Mouse (Mus musculus) erythroid progenitor cell, adult 5-6 weeks (primary cell): ENCODE measurements around the gene Zcchc24. TPM values are rescaled to one million over a fixed set of nuclear protein-coding genes. Genes with fewer than 3 reads are reported as not detected.

Experiments used
- ATAC-seq: replicated peaks from 2 replicates; pipeline ENCODE4 v1.8.0; 2016; ENCODE audit warnings: moderate number of reproducible peaks, mild to moderate bottlenecking, moderate TSS enrichment, inconsistent platforms; ENCODE audit not compliant: poor library complexity, low FRiP score, severe bottlenecking
- total RNA-seq, 2 experiments: library from RNA; stranded (forward) in 1 of 2; stranded (reverse) in 1 of 2; fragments of 150-400 nt in 1 of 2; fragments of 186-747, 209-891 nt in 1 of 2; gene quantifications; 2 replicates each; pipeline versions ENCODE4 v1.2.3 to v1.2.4; 2015 to 2017; ENCODE audit warnings: low replicate concordance in 2 of 2

Zcchc24 gene
- total RNA-seq, 2 experiments from 2014 or later: 0.61 to 2.9 TPM

DNA sequence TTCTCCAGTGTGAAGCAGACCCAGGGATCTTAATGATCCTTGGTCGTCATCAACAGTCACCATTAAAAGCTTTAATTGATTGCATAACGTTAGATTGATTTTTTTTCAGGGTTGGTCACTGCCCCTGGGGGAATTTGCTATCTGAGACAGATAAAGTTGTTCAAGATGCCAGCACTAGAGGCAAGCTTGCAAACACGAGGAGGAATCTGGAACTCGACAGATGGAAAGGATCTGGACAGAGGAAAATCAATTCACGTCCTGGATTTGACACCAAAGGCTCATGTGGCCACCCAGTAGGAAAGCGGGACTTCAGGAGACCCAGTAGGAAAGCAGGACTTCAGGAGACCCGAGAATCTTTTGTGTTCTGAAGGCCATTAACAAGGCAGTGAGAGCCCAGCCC lies 14.4 kb upstream of the Zcchc24 start:
- ATAC-seq: no peak

DNA sequence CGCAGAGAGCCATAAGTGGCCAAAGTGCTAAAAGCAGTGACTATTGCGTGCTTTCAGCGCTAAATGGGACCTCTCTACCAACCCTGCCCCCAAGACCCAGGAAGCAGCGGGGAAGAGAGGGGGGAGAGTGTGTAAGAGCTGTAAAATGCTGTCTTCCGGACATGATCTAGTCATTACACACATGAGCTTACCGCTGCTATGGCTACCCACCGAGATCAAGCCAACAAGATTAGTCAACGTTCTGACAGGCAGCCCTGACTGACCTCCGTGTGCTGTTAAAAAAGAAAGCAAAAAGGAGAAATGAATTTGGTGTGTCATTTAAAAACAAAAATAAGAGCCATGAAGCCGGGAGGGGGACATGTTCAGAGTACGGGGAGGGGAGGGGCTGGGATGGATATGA lies 11.8 kb upstream of the Zcchc24 start:
- no peak for ATAC-seq

DNA sequence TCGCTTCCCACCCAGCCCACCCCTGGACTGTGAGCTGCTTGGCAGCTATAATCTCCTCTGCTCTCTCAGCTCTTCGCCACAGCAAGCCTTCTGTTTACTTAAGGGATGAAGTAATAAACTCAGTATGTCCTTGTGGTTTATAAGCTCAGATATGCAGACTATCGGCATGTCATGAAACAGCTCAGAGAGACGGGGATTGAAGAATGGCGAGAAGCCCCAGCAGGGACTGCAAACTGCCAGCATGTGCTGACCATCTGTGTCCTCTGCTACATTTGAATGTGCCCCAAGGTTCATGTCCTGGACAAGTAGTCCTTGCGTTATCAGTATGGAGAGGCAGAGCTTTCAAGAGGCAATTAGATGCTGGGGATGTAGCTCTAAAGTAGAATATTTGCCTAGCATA lies 7.5 kb upstream of the Zcchc24 start:
- ATAC-seq: no peak

DNA sequence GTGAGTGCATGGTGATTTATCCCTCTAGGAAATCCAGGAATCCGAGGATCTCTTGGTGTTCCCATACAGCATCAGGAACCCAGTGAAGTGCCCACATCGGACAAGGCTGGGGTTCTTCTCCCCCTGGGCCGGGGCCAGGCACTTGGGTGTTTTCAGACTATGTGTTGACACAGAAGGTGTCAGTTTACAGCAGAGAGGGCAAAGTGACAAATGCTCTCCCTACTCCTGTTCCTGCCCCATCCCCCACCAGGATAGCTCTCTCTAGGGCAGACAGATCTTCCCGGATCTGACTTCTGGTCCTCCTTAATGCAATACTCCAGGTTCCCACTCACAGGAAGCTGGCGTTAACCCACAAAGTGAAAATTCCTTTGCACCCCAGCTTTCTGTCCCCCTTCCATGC lies 5.3 kb upstream of the Zcchc24 start:
- no peak for ATAC-seq

- ATAC-seq: no peak
These were observed 4.2 kb upstream of the Zcchc24 start for GRCm38 (mm10) chr14:25773039-25773438.

GRCm38 (mm10) chr14:25769626-25770306 lies 927 bp upstream of the Zcchc24 start:
- no peak for ATAC-seq

GRCm38 (mm10) chr14:25768261-25768893 lies 462 bp downstream of the Zcchc24 start:
- no peak for ATAC-seq

DNA sequence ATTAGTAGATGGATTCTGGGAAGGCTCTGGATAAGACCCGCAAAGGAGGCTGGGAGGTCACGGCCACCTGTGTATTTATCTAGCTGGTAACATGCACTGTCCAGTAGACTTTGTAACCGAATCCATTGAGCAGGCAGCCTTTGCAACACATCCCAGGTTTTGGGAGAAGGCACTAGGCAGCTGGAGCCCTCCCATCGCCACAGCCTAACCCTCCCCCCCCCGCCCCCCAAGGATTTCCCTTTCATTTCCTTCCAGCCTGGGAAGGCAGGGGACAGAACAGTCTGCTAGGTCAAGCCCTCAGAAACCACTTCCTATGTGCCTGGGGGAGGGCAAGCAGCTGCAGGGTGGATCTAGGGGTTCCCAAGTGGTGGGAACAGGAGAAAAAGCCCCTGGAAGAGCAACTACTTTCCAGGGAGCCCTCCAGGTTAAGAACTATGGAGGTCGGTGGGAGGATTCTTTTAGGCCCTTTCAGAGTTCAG lies 1.1 kb downstream of the Zcchc24 start:
- ATAC-seq: no peak

- ATAC-seq: no peak
These were observed 2.4 kb downstream of the Zcchc24 start for GRCm38 (mm10) chr14:25766441-25766840.

GRCm38 (mm10) chr14:25765921-25766320 lies 2.9 kb downstream of the Zcchc24 start:
- ATAC-seq: no peak

- ATAC-seq: no peak
These were observed 3.7 kb downstream of the Zcchc24 start for GRCm38 (mm10) chr14:25765146-25765545.

DNA sequence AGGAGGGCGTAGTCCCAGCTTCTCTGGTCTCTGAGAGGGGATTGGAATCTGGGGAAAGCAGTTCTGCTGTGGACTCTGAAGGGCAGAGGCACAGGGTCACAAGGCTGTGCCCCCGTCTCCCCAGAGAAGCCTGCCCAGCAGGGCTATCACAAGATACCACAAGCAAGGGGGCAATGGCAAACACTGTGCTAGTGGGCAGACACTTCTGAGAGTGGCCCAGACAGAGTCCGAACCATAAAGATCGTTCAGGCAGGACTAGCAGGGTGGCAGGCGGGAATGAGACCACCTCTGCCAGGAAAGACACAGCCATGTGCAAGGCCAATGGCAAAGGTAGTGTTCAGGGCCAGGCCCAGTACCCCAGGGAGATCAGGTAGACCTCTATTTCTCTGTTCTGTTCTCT lies 7.7 kb downstream of the Zcchc24 start:
- ATAC-seq: no peak

DNA sequence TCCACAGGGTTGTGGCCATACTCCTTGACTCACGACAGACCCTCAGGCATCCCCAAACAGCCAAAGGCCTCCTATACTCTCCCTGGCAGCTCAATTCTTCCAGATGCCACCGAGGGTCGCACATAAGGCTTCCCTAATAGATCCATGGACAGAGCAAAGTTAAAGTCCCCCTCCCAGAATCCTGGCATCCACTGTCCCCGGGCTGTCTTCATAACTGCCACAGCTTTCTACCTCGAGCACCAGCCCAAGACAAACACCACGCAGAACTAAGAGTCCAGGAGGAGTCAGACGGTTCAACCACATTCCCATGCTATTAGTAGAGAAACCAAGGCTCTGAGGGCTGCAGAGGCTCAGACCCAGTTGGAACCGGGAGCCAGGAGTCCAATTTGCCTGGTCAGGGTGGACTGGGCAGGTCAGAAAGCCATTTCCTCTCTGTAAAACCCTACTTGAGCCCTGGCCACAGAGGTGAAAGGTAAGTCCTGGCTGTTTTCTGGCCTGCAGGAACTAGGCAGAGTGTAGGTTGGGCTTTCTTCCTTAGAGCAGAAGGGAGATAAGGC lies 8.8 kb downstream of the Zcchc24 start:
- no peak for ATAC-seq

- ATAC-seq: no peak
These were observed 9.3 kb downstream of the Zcchc24 start for GRCm38 (mm10) chr14:25759551-25759950.

DNA sequence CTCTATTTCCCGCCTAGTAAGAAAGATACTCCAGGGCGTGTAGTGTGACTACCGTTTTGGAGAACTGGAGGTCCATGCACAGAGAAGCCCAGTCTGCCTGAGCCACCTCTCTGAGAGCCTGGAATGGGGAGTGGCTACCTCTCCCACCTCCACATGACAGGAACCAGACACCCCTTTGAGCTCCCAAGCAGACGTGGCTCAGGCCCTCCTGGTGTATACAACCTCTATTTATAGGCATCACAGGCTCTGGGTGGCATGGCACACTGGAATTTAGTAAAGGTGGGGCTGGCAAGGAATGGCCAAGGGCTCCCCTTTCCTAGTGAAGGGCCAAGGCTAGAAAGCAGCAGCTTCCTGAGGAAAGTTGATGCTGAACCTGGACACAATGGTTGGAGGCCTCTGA lies 10.9 kb downstream of the Zcchc24 start:
- no peak for ATAC-seq

DNA sequence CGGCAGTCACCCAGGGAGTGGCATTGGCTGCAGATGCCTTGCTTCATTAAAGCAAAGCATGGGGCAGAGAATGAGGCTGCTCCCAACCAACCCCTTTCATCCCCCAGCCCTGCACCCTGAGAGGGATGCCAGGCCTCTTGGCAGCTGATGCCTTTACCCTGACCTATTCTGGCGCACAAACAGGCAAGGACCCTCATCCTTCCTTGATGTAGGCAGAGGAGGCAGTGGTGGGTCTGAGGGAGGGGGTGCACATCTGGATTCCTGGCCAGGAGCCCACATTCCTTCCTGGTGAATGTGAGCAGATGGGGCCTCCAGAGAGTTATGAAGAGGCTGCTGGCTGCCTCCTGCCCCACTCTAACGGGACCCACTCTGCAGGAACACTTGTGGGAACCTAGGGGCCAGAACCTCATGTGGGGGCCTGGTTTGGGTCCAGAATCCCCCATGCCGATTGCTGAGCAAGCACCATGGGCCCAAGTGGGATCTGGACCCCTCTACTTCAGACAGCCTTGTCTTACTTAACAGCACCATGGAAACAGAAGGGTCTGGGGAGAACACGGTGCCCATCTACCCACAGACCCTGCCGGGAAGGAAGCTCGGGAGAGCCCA lies 12.4 kb downstream of the Zcchc24 start:
- ATAC-seq: no peak

DNA sequence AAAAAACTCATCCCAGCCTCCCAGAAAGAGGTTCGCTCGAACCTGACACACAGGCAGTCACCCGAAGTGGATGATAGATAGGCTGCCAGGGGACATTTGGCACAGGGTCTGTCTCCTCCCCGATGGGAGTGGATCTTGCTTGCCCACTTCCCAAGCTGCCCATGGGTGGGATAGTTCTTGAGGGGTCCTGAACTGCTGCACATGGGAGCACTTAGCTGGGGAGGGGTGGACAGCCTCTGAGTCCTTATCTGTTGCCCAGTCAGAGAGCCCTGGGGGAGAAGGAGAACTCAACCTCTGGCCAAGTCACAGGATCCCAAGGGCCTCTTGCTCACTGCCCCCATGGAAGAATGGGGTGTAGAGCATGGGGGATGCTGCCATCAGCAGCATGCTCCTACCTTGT lies 13.3 kb downstream of the Zcchc24 start:
- no peak for ATAC-seq

- ATAC-seq: no peak
These were observed 14.0 kb downstream of the Zcchc24 start for GRCm38 (mm10) chr14:25754531-25755484.

GRCm38 (mm10) chr14:25753021-25753420 lies 15.8 kb downstream of the Zcchc24 start:
- no peak for ATAC-seq

DNA sequence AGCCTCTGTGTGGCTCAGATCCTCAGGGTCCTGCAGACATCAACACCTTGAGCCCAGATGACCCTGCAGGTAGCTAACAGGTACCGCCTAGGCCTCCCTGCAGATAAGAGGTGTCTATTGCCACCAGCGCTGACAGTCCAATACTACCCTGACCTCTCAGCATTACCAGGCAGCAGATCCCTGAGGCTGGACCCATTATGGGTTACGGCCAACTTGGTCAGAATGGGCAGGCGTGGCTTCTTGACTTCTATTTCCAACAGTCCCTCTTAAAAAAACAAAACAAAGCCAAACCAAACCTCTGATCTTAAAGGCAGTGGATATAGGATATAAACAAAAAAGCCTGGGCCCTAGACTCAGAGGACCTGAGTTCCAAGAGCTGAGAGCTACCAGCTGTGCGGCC lies 17.8 kb downstream of the Zcchc24 start:
- ATAC-seq: no peak
